Mouse (Mus musculus): Measurements from ENCODE around the gene Arsb.

Gene Arsb

DNA sequence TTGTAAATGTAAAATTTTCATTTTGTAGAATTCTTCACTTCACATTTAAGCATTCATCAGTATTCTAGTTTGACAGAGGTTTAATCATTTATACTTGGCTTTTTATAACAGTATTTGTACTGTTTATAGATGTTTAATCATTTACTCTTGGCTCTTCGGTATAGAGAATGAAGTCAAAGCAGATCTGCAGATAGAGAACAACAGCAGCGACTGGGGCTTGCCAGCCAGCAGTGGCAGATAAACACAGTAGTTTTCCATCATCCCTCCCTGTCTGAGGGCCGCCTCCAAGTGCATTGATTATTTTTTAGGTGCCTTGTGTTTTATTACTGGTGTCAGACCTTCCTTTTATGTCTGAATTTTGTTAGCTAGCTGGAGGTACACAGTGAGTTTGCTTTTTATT is 118.6 kb downstream of the Arsb start:
- no peak for DNase-seq (ENCODE audit: low spot score in 2 of 2)

DNA sequence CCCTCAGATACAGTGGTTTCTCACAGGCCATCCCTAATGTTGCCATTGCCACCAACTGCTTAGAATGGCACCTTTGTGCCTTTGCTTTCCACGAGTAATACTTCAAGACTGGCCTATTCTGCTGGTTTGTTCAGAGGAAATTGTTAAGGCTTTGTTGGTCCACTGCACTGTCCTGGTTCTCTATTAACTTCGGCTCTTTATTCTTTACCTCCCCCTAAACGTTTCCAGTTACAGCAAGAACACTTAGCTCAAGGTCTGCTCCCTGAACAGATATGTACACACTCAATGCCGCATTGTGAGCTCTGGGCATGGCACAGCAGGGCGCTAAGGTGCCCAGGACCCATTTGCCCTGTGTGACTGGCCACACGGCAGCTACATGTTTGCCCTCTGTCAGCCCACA is 119.8 kb downstream of the Arsb start:
- no peak for DNase-seq (ENCODE audit: low spot score in 2 of 2)

DNA sequence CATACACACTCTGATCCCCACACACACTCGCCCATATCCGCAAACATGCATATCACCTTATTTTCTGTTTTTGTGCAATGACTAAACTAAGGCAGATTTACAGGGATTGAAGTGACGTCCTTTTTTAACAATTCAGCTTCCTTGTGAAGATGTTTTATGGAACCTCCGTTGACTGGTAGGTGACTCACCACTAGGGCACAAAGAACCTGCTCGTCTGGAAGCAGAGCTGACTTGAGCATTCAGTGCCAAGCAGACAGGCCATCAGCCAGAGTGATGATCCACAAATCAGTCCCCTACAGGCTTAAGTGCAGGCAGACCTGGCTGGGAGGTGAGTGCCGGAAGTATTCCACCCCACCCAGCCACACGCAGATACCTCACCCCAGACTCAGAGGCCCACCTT is 120.7 kb downstream of the Arsb start:
- DNase-seq (ENCODE audit: low spot score in 2 of 2): no peak

DNA sequence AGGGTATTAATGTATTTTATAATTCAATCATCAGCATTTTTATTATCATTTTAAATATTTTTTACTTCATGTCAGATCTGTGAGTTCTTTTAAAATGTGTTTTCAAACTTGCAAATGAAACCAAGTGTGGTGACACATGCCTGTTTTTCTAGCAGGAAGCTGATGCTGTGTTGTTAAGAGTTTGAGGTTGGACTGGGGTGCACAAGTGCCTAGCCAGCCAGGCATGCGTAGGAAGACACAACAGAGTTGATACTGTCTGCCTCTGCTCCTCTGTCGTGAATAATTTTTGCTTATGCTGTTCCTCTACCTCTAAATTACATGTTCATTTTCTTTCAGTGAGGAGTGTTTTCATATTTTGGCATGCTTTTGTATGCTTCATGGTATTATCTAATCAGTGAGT is 122.7 kb downstream of the Arsb start:
- no peak for DNase-seq (ENCODE audit: low spot score in 2 of 2)

DNA sequence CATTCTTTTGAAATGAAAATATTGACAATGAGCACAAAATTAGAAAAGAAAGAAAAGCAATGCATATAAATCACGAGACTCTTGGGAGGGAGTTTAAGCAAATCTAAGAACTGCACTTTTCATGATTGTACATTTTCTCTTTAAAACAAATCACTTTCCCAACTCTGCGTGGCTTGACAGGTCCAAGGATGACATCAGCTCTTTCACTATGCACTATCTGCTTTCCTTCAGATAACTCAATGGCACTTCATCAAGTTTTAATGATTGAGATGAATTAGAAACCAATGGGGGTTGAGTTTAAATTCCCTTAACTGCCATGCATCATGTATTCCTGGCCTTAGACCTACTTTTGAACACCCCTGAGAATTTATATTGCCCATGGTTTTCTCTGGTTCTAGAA is 124.0 kb downstream of the Arsb start:
- no peak for DNase-seq (ENCODE audit: low spot score in 2 of 2)

DNA sequence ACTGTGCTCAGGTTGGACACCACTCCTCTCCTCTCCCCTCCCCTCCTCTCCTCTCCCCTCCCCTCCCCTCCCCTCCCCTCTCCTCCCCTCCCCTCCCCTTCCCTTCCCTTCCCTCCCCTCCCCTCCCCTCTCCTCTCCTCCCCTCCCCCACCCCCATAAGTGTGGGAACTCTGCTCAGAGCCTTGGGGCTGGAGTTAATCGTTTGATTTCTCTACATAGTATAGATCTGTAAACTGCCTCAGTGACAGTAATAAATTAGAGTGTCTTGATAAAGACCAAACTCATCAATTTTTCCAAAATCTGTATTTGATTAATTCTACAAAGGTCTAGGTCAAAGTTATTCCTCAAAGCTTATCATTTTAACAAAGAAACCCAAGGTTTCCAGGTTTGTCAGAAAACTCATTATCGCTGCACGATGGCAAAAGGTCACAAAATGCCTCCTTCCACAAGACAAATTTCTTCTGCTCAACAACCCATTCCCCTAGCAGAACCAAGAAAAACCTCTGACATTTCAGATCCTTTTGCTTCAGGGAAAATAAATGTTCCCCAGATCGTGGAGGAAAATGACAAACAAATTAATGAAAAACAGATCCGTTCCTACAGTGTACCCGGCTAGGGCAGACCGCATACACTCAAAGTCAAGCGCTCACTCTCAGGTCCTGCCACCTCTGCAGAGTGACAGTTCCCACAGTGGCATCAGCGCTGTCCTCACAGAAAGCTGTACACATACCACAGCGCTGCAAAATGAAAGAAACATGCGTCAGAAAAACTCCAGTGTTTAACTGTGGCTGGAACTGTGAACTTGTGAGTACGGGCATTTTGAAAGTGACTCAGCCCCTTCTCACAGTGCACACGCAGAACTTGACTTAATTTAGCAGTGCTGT is 126.8 kb downstream of the Arsb start:
- no peak for DNase-seq (ENCODE audit: low spot score in 2 of 2)

DNA sequence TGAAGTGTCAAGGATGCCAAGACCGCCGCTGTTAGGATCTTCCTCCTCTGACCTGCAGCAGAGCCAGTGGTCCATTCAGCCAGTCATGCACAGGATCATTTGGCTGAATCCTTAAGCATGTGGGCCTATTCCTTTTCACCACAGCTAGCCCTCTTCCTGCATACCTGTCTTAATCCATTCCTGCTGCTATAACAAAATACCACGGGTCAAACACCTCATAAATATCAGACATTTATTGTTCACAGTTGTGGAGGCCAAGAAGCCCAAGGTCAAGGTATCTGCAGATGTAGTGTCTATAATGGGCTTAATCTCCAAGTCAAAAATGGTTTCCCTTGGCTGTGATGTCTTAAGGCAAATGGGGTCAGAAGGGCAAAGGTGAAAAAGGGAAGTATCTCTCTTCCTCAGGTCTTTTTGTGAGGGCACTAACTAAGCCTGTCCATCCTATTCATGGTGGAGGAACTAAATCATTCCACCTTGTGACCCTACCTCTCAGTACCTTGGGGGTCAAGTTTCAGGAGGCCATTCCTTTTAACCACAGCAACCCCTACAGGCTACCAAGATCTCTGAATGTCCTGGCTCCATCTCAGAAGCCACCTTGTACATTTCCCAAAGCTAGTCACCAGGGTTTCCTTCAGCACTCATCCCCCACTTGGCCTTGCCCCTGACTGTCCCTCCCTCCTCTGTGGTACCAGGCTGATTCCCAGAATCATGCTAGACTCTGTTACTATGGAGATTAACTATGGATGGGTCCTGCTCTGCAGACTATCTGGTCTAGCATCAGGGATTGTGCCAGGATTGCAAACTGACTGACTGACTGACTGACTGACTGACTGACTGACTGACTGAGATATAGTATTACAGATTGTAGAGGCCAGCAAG is 128.2 kb downstream of the Arsb start:
- DNase-seq (ENCODE audit: low spot score in 2 of 2): no peak

DNA sequence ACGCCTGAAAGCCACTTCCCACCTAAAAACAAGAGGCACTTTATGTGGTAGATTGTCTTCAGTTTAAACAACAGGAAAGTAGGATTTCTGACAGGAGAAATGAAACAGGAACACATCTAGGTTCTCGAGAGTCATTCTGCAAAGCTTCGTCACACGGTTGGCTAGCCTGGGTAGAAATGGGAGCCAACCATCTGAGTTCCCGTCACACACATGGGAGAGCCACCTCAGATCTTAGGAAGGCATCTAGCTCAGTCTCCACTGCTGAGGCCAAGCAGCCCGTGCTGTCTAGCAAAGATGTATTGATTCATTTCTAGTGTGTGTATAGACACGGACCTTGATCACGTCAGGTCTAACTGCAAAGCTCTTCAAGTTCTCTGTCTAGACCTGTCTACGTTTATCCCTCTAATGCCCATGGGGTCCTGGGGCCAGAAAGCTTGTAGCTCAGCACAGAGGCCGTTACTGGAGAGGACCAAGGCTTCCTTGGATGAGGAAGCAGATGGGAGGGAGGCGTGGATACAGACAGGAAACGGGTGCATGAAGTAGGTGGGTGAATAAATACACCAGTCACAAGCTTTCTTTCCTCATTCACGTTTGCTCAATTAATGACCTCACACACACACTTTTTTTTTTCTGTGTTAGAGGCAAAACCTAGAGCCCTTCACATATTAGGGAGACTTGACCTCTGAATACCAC is 129.7 kb downstream of the Arsb start:
- DNase-seq (ENCODE audit: low spot score in 2 of 2): no peak

DNA sequence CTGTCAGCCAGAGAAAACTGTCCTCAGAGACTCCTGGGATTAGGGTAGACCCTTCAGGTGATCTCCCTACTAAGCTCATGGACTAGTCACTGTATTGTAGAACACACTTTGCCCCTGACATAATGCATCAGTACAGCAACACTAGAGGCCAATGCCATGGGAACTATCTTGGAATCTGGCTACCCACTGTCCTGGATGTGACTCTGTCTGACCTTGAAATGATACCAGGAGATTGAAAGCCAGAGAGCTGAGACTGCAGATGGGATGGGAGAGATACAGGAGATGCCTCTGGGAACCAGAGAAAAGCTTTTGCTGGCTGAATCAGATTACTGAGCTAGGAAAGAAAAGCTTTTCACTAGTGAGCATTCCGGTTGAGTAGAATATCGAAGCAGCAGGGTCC is 130.7 kb downstream of the Arsb start:
- DNase-seq (ENCODE audit: low spot score in 2 of 2): no peak

DNA sequence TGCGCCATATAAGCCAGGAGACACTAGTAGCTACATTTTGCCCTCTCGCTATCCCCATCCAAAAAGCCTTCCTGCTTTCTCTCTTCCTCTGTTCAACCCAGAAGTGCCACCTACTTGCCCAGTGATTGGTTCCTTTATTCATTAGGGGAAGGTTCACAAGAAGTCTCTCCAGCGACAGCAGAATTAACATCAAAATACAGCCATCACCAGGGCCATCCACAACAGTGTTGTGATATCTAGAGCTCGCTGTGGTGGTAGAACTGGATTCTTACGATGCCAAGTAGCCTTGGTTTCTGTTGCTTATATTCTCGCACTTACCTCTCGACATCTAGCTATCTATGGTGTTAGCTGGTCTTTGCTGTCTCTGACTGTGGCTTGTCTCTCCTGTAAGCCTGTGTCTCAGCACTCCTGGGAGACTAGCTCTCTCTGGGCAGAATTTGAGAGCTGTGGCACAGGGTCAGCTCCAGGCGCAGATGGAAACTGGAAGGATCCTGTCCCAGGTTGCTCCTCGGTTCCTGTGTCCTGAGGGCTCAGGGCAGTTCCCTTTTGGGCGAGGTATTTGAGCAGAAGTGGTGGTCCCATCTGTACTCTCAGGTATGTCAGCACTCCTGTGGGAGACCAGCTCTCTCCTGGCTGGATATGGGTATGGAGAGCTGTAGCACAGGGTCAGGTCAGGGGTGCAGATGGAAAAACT is 135.3 kb downstream of the Arsb start:
- DNase-seq (ENCODE audit: low spot score in 2 of 2): no peak

DNA sequence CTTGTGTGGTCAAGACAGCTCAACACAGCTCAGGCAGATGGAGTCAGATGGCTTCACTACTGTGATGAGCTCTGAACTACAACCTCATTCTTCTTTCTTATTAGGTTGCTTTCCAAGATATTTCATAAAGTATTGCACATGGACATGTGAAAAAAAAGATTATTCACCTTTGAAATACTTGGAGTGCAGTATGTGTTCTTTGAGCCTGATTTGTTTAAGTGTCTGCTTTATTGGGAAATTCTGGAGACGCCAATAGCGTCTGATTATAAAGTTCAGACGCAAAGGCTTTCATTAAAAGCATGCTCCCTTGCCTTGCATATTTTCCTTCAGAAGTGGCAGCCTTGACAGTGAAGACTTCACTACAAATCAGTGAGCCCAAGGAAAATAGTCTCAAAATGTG is 136.5 kb downstream of the Arsb start:
- no peak for DNase-seq (ENCODE audit: low spot score in 2 of 2)

DNA sequence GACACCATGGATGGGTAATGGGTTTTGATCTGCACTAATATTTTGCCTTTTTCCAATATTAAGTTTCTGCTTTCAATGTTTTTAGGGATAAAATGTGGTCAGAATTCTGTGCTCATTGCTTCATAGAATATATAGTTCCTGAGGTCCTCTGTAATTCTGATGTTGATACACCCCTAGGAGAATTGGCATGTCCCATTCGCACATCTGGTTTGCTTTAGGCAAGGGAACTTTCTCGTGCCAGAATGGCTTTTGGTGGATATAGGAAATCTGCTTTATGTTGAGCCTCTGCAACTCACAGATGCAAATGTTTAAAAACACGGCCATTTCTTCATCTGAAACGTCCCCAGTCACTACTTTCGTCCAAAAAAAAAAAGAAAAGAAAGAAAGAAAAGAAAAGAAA is 138.4 kb downstream of the Arsb start:
- no peak for DNase-seq (ENCODE audit: low spot score in 2 of 2)

DNA sequence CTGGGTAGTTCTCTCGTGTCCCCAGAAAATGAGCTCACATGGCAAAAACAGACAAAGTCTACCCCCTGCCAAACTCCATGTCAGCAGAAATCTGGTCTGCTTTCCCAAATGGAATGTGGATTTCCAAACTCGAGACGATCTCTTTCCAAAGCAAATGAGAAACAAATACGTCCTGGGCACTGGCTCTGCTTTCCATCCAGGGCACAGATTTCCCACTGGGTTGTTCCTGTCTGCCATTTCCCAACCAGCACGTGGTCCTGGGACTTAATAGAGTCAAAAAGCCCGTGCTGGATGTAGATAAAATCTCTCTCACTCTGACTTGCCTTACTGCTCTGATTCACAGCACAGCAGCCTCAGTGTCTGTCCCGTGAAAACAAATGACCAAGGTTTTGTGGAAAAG is 139.6 kb downstream of the Arsb start:
- DNase-seq (ENCODE audit: low spot score in 2 of 2): no peak

DNA sequence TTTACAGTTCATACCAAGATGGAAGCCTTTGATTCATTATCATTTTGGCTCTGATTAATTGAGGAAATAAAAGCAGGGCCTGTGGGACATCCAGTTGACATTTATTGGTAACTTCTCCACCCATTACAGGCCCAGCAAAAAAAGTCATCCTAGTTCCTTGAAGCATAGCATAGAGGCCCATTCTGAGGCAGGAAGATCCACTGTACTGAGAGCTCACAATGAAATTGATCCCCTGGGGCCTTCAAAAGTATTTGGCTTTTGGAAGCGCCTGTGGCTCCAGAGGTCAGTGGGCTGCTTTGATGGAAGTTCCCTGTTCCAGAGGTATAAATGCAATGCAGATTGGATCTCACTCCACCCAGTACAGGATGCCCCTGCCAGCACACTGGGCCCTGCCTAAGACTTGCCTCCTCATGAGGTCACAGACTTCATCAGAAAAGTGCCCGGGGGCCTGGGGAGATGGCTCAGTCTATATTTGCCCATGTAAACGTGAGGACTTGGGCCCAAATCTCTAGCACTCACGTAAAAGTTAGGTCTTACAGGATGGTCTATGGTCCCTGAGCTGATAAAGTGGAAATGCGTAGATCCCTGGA is 141.0 kb downstream of the Arsb start:
- DNase-seq (ENCODE audit: low spot score in 2 of 2): no peak

DNA sequence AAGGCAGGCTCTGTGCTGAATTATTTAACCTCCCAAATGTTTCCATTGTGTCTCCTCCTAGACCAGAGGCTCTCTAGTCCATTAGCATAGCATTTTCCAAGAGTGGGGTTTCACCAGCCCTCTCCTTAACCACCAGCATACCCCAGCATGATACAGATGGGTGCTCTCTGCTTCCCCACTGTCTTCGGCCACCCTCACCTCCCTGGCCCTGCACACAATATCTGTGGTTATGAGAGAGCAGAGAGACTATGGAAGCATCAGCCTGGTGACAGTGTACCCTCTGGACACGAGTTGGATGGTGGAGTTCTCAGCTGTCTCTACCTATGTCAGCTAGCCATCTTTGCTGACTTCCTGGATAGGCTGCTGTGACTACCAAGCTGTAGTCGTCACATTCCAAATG is 142.8 kb downstream of the Arsb start:
- DNase-seq (ENCODE audit: low spot score in 2 of 2): no peak

DNA sequence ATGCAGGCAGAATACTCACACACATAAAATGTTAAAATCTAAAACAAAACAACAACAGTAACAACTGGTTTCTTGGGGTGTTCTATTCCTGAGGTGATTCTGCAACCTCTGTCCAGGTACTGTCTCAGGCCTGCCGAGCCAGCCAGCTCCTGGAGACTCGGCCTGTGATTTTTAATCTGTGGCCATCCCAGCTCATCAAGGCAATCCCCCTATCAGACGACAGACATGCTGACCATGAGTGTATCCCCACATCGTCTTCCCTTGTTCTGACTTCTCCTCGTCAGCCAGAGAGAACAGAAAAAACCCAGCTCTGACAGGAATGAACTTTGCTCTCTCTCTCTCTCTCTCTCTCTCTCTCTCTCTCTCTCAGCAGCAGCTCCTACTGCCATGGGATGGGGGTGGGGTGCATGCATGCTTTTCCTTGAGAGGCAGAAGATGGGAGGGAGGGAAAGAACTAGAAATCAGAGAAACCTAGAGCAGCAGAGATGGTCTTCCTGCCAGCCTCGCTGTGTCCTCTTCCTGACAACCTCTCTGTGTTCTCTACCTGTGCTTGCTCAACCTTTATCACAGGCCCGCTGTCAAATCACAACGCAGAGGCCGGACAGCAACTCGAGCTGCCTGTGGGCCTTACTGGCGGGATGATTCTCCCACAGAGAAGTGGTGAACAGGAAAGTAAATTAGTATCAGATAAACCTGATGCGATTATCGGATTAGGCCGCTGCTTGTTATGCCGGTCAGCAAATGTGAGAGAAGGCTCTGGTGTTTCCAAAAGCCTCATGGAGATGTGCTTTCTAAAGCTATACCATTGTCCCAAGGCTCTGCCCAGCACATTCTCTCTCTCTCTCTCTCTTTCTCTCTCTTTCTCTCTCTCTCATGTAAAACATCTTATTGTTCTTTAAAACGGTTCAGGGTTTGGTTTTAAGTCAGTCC is 144.5 kb downstream of the Arsb start:
- no peak for DNase-seq (ENCODE audit: low spot score in 2 of 2)

DNA sequence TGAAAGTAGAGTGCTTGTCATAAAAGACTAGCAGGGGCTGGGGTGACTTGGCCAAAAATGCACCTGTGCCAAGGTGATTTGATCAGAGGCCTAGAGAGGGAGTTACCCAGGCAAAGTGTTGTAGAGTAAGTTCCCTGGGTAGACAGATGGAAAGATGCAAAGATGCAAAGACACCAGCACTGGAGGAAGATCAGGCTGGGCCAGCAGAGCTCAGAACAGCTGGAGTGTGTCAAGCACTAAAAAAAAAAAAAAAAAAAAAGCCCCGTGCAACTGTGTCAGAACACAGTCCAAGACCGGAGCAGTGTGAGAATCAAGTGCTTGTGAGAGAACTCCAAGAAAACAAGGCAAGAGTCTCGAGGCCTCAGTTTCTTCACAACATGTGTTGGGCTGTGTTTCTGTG is 148.1 kb downstream of the Arsb start:
- DNase-seq (ENCODE audit: low spot score in 2 of 2): no peak

DNA sequence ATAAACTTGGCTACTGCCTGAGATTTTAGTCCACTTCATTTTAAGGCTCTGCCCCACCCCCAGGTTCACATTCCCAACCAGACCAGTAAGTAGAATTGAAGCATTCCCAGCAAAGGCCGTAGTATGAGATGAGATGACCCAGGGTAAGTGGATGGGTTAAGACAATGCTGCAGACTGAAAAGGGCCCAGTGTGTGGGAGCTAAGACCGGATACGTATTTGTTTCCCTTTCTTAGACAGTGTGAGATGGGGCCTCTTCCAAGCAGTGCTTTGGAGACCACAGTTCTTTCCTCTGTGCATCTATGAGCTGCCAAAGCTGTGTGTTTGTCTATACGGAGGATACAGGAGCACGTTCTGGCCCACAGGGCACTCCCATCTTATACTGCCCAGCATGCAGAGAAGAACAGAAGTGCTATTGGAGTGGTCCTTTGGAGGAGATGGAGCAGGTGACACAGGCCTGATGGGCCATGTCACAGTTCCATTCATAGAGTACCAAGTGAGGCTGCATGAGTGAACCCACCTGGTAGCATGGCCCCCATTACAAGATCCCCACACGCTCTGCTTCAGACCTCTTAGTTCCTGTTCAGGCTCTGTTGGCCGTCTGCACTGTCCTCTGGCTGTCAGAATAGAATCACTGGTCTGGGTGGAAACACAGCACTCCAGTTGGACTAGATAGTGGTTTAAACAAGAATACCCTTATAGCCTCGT is 148.8 kb downstream of the Arsb start:
- DNase-seq (ENCODE audit: low spot score in 2 of 2): no peak

DNA sequence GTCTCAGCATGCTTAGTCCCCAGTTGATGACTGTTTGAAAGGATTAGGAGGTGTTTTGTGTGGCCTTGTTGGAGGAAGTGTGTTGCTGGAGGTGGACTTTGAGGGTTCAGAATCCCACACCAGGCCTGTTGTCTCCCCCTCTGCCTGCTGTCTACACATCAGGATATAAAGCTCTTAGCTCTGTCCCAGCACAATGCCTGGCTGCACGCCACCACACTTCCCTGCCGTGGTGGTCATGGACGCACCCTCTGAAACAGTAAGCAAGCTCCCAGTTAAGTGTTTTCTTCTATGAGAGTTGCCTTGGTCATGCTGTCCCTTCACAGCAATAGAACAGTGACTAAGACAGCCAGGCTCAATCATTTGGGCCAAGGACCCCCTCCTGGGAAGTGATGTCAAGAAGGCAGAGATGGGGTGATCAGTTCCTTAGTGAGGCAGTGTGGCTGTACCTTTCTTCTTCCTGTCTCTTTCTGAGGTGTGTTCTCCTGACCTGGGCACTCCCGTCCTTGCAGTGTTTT is 149.4 kb downstream of the Arsb start:
- DNase-seq (ENCODE audit: low spot score in 2 of 2): no peak
